Mouse (Mus musculus) layer of hippocampus, adult 18-20 months (tissue): Measurements from ENCODE around the gene Ubqlnl. TPM values are rescaled to one million over a fixed set of nuclear protein-coding genes. Genes with fewer than 3 reads are reported as not detected.
A peak's percentile ranks its signal among the peaks of the same experiment; 100 is the strongest.

Experiments used
- DNase-seq, 2 experiments: peaks; one replicate each; pipeline ENCODE4 v3.0.0; 2022; ENCODE audit warnings: low spot score in 2 of 2
- long read RNA-seq: library from polyadenylated mRNA; stranded (forward); transcript quantifications from one replicate; pipeline ENCODE4 v2.0.0, GENCODE M21; 2021
- total RNA-seq, 2 experiments: library from RNA; stranded (reverse); gene quantifications; 2 replicates each; pipeline ENCODE4 v1.2.3; 2021

The Ubqlnl gene
- not detected for total RNA-seq
- long read RNA-seq, result 0 reads

DNA sequence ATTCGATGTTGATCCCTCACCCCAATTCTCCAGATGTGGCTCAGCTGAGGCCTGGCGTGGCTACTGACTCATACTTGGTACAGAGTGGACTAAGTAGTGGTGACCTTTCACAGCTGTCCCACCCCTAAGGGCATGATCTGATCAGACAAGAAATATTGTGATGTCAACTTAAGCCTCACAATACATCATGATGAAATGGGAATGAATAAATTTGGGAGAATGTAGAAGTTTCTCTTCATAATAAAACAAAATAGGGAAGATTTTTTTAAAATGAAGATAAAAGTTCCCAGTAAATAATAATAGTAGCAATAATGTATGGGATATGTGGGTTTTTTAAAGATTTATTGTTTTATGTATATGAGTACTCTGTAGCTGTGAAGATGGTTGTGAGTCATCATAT is at the start of gene Ubqlnl:
TSS of gene Ubqlnl (minus strand) at position 101 of the 400 bp plus-strand sequence.
- no peak for DNase-seq

DNA sequence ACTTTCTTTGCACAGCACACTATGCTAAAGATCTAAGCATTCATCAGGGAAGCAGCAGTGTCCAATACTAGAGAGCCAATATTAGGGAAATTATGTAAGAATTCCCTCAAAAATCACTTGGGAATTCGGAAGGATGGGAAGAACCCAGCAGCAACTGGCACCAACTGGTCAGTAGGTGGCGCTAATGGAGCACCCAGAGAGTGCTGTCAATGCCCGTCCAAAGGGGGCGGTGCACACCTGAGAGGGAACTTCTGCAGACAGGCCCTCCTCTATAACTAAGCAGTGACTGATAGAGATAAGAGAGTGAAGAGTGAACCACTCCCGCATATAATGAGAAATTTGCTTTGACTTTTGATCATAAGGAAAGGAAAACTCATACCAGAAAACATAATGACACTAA is 49.5 kb upstream of the Ubqlnl start:
- peak in 1 of 2 experiments; percentile 55 for DNase-seq

DNA sequence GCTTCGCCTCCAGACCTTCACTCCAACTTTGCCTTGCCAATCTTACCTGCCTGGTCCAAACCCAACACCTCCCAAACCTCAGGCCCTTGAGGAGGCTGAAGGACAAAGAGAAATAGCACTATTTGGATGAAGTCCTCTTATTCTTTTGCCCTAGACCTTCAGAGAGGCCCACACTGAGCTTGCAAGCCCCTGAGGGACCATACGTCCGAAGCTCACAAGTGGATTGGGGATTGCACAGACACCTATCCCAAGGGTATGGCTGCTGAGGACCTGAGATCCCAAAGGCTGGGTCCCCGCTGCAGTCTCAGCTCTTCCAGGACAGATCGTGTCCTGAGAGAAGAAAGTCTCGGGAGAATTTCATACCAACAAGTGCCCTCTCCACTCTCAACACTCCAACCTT is 45.5 kb upstream of the Ubqlnl start, which contains the start of gene Olfr649:
TSS of gene Olfr649 (minus strand) at position 101 of the 400 bp plus-strand sequence.
- no peak for DNase-seq

DNA sequence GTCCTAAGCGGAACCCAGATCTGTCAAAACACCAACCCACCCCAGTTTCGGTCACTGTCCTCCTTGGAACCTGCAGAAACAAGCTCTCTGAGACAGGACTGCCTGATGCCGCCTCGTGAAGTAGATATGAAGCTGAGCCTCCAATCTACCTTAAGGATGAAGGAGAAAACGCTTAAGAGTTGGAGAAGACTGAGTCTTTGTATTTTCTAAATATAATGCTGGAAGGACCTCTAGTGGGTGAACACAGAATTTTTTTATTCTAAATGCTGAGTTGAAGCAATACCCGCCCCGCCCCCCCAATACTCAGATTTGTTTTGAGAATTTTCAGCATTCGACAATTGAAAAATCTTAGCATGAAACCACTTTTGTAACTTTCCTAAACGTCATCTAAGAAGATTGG is 40.9 kb upstream of the Ubqlnl start:
- DNase-seq, result no peak

DNA sequence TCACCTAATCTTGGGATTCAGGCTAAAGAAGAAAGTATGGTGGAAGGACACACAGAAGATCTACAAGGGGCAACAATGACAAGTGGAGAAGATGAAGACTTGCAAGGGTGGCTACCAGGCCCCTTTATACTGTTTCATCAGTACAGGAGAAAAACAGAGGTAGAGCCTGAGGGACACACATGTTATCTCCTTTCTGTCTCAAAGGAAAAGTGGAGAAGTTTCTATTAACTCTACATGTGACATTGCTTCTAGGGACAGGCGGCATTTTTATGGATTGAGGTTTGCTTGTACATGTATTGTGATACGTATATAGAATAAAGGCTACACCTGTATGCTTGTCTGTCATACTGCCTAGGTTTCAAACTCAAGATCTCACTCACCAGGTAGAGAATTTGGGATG is 32.9 kb upstream of the Ubqlnl start, which contains the start of gene Olfr648:
TSS of gene Olfr648 (minus strand) at position 101 of the 400 bp plus-strand sequence.
- no peak for DNase-seq

DNA sequence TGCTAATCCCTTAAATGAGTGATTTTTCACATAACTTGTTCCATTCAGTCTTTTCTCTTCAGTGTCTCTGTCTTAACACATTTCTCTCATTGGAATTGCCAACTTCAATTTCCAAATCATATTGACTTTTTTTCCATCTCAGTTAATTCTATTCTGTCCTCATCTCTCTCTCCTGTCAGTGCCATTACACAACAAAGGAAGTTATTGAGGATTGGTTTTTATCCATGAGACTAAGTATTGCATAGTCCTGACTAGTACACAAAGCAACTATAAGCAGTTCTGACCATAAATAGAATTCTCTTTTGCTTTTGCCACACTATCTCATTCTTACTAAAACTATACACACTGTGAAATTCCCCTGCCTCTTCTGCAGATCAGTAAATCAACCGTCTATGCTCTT is 28.7 kb upstream of the Ubqlnl start:
- DNase-seq, result no peak

DNA sequence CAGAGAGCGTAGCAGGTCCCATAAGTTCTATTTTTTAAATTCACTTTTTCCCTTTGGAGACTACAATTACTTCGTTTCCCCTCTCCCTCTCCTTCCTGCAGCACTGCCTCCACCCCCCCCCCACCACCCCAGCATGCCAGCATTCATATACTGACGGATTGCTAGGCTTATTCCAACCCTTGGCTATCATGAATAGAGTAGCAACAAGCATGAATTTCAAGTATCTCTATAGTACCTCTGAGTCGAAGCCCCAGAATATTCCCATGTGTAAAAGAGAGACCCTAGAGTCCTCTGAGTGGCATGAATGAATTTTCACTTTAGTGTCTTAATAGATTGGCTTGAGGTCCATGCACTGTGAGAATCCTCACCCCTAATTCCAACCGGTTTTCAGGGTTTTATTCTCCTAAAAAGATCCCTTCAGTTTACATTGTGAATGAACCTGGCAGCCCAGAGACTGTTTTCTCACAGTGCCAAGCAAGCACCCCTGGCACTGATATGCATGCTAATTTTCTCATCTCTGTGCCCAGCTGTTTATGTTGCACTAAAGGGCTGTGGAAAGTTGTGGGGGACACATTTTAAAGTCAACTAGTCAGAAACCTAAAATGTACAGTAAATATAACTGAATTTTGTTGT is 28.2 kb upstream of the Ubqlnl start:
- no peak for DNase-seq

DNA sequence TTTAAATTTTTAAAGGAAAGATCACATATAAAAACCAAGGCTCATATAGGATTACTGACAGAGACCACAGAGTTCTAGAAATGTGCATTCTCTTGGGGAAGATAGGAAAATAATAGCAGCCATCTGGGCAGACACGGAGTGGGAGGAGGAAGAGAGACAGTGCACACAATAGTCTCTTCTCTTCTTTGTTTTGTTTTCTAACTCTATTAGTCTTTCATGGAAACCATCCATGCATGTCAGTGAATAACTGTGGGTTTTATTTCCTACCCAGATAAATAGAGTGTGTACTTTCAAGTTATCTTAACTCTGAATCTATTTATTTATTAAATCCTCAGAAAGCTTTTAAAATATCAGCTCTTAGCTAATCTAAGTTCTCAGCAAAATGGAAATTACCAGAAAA is 24.7 kb upstream of the Ubqlnl start:
- DNase-seq, result no peak

DNA sequence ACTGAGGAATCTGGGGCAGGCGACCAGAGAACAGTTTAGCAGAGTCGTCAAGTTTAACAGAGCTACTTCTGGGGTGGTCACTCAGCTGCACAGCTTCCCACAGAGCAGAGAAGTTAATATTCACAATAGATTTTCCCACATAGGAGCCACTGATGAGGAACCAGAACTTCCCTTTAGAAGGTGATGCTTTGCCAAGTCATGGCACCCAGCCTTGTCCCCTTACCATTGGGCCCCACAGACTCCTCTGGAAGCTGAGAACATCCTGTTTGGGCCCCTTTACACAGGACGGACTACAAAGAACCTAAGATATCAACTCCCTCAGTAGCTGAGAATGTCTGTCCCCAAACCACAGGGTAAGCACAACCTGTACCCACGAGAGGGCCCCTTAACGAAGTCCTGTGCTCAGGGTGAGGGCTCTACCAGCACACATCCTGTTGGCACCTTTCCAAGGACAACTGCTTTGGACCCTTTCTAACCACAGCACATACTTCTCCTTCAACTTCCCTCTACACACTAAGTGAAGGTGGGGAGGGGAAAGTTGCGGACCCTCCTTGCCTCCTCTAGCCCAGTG is 19.4 kb upstream of the Ubqlnl start:
- no peak for DNase-seq

DNA sequence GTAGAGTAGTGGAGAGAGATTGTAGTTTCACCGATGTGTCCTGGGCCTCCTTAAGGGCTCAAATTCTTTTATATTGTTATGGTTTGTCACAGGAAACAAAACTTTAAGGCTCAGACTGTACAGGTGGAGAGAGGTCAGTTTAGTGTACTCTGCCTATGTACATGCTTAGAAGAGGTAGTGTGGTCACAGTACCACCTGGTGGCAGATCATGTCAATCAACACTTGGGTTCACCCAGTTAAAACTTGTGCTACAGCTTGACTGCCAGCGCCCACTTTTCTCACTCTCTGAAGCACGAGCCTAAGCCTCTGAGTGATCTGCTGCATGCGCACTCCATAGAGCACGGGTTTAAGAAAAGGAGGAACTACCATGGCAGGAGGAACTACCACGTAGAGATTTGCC is 16.7 kb upstream of the Ubqlnl start:
- DNase-seq, result no peak

DNA sequence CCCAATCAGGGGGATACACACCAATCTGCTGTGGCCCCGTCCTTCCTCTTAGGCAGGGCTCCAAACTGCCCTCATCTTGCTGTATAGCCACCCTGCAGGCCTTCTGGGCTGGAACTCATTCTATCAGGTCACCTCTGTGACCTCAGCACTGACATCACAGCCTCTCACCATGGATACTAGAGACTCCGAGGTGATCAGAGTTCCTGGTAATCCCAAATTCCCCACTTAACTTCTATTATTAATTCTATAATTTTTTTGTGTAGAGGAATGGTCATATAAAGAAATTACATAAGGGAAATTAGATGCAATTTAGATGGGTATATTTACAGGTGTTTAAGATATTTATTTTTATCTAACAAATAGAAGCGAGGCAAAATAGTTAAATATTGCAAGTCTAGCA is 7.2 kb downstream of the Ubqlnl start, which contains the start of gene Ubqln3:
TSS of gene Ubqln3 (minus strand) at position 101 of the 400 bp plus-strand sequence.
- DNase-seq, result no peak

DNA sequence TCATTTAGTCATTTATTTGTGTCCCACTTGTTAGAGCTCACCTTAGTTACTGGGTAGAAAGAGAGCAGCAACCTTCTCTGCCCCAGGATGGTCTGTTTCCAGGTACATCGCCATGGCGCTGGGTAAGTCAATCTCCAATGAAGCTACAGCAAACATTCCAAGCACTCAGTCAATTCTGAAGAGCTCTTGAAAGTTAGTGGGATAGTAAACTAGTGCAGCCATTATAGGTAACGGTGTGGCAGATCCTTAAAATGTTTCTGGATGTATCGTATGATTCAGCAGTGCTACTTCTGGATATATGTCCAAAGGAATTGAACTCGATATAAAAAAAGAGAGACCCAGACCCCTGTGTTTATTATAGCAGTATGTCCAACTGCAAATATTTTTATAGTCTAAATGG is 13.1 kb downstream of the Ubqlnl start, which contains the start of gene Olfr643:
TSS of gene Olfr643 (minus strand) at position 101 of the 400 bp plus-strand sequence.
- DNase-seq, result no peak

DNA sequence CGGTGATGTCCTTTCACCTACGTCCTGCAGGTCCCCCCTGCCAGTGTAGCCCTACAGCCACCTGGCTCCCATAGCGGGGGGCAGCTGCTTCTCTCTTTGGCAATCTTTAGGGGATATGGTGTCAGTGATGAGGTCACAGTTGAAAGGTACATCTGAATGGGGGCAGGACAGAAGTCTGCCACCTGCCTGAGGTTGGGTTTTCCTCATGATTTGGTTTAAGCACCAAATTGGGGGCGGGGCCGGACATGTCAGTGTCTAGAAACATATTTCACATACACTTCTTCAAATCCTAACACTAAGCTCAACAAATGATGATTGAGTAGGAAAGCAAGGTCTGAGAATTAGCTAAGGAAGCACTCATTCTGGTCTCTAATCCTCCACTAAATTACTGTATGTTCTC is 20.6 kb downstream of the Ubqlnl start, which contains the start of gene Ubqln5:
TSS of gene Ubqln5 (minus strand) at position 101 of the 400 bp plus-strand sequence.
- DNase-seq, result no peak

DNA sequence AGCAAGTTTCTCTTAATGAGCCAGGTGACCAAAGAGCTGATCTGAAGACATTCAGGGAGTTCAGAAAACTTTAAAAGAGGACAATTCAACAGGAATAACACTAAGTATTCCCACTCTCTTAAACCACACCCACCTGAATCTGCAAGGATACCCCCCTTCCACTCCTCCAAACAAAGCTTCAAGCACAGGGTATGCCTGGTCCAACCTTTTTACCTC is 45.7 kb downstream of the Ubqlnl start, which contains the start of gene Olfr646:
TSS of gene Olfr646 (plus strand) at position 117 of the 216 bp plus-strand sequence.
- no peak for DNase-seq

DNA sequence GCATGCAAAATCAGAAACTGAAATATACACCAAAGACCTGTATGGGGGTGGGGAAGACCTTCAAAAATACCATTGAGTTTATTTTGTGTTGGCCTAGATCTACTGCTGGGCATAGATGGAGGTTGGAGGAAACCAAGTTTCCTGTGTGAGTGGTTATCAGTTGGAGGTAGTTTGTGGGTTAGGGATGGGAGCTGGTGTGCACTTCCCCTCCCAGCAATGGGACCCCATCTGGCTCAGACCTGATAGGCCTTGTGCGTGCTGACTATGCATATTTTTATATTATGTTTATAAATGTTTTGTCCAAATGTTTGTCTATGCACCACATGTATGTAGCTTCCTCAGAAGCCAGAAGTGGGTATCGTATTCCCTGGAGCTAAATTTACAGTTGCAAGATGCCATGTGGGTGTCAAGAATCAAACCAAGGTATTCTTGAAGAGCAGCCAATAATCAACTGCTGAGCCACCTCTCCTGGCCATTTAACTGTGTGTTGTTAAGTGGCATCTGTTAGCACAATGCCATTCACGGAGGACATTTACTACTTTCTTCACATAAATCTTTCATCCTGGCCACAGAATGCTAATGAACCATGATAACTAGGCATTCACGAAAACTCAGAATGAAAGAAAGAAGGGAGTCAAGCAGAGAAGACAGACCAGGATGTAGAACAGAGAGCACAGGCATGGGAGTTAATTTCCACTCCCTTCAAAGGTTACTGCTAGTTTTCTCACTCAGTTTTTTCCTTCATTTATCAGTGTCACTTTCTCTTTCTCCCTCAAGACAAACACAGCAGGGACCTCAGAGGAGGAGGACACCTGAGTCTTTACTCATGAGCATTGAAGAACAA is 46.2 kb downstream of the Ubqlnl start:
- no peak for DNase-seq

Other genes starting within 250 kb of the Ubqlnl start
- gene Olfr65, start 247.1 kb downstream of the Ubqlnl start, total RNA-seq, result not detected
- gene Olfr631, start 221.7 kb downstream of the Ubqlnl start, total RNA-seq, result not detected
- not detected for gene Olfr632, start 216.2 kb downstream of the Ubqlnl start, total RNA-seq
- not detected for gene Olfr633, start 206.1 kb downstream of the Ubqlnl start, total RNA-seq
- gene Olfr635, start 179.4 kb downstream of the Ubqlnl start, total RNA-seq, result under 1 TPM in 1 of 2 experiments, not detected in 1; 0.05 TPM
- not detected for gene Olfr638, start 151.8 kb downstream of the Ubqlnl start, total RNA-seq
- gene Olfr639, start 133.3 kb downstream of the Ubqlnl start, total RNA-seq, result under 1 TPM in 1 of 2 experiments, not detected in 1; 0.05 TPM
- not detected for gene Olfr640, start 125.0 kb downstream of the Ubqlnl start, total RNA-seq
- not detected for gene Olfr641, start 115.1 kb downstream of the Ubqlnl start, total RNA-seq
- not detected for gene Olfr642, start 97.9 kb downstream of the Ubqlnl start, total RNA-seq
- not detected for gene 4930516K23Rik, start 89.1 kb downstream of the Ubqlnl start, total RNA-seq
- gene Olfr644, start 78.7 kb downstream of the Ubqlnl start, total RNA-seq, result not detected
- gene Olfr645, start 65.1 kb downstream of the Ubqlnl start, total RNA-seq, result not detected
- not detected for gene Olfr646, start 45.7 kb downstream of the Ubqlnl start, total RNA-seq
- not detected for gene Ubqln5, start 20.7 kb downstream of the Ubqlnl start, total RNA-seq
- gene Olfr643, start 13.2 kb downstream of the Ubqlnl start, total RNA-seq, result not detected
- gene Ubqln3, start 7.3 kb downstream of the Ubqlnl start, total RNA-seq, result not detected
- not detected for gene Olfm5, start 14.3 kb upstream of the Ubqlnl start, total RNA-seq
- gene Olfr648, start 32.8 kb upstream of the Ubqlnl start, total RNA-seq, result under 1 TPM; 0.10 to 0.25 TPM
- gene Olfr649, start 45.4 kb upstream of the Ubqlnl start, total RNA-seq, result not detected
- under 1 TPM in 1 of 2 experiments, not detected in 1; 0.22 TPM for gene Trim6, start 68.2 kb upstream of the Ubqlnl start, total RNA-seq
- gene Trim34a, start 93.9 kb upstream of the Ubqlnl start, total RNA-seq, result 1 to 10 TPM; 1.6 to 1.7 TPM
- under 1 TPM; 0.42 to 0.63 TPM for gene Trim5, start 137.5 kb upstream of the Ubqlnl start, total RNA-seq
- 1 to 10 TPM; 2.8 to 3.2 TPM for gene Trim12a, start 164.9 kb upstream of the Ubqlnl start, total RNA-seq
- under 1 TPM in 1 of 2 experiments, not detected in 1; 0.27 TPM for gene Trim34b, start 178.9 kb upstream of the Ubqlnl start, total RNA-seq
- gene Trim12c, start 202.8 kb upstream of the Ubqlnl start, total RNA-seq, result 1 to 10 TPM; 1.4 to 1.6 TPM
- not detected for gene Trim30b, start 219.3 kb upstream of the Ubqlnl start, total RNA-seq